Mouse (Mus musculus) heart, postnatal 0 days (tissue): ENCODE results near the gene Fam129b.

Experiments used
- CTCF ChIP-seq: IDR thresholded peaks from 2 replicates; pipeline ENCODE4 v1.5.1; 2016; ENCODE audit warnings: antibody characterized with exemption, control low read depth, low read depth
- EP300 ChIP-seq: IDR thresholded peaks from 2 replicates; pipeline ENCODE4 v1.6.1; 2016; ENCODE audit warnings: antibody characterized with exemption, low read depth

DNA sequence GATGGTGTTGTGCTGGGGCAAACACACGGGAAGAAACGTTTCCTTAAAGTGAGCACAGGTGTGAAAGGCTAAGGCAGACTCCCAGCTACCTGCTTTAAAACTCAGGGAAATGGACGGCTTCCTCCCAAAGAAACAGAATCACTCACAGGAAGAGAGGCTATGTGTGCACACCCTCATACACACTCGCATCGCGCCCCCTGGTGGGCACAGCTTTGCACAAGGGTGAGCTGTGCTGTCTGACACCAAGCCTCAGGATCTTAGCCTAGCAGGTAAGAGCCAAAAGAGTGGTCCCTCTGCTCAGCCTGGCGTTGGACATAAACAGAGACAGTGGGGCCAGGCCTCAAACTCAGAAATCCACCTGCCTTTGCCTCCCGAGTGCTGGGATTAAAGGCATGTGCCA, 21.7 kb upstream of the Fam129b start:
- no peak for TF ChIP-seq EP300
- TF ChIP-seq CTCF, result peak; percentile 95
